Mouse (Mus musculus) spleen, adult 2 months (tissue): Measurements from ENCODE around the gene Ly6g5b.

Experiments used
- CTCF ChIP-seq: fragments of 200-500 bp; IDR thresholded peaks from 2 replicates; pipeline ENCODE4 v1.5.1; 2011; ENCODE audit warnings: mild to moderate bottlenecking, inconsistent platforms; ENCODE audit not compliant: insufficient read depth, insufficient read length, insufficient replicate concordance; ENCODE audit errors: extremely low read depth
- POLR2A ChIP-seq: fragments of 200-500 bp; IDR thresholded peaks from 2 replicates; pipeline ENCODE4 v1.6.1; 2011; ENCODE audit warnings: low read depth, low read length, inconsistent platforms

DNA sequence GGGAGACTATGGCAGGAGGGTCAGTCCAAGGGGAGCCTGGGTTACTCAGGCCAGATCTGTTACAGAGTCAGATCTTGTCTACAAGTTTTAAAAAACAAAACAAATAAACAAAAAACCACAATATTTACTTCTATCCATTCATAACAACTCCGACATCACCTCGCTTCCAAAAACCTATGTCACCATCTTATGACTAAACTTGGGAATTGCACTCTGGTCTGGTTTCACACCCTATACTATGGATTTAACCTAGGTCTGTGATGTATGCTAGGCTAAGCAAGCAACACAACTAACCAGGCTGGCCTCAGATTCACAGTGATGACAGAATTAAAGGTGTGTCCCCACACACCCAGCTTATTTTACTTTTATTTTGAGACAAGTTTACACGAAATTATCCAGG is 8.7 kb downstream of the Ly6g5b start:
- no peak for TF ChIP-seq CTCF
- no peak for TF ChIP-seq POLR2A
